Mouse (Mus musculus) forelimb bud, embryonic 11.5 days (tissue): ENCODE data around the gene Anapc15.

Source experiments
- DNase-seq: peaks from one replicate; pipeline ENCODE4 v3.0.0-alpha.2; 2012; ENCODE audit warnings: low read depth, low spot score

Gene Anapc15

GRCm38 (mm10) chr7:101863415-101863814 lies at the start of gene Anapc15:
Gene Anapc15 (plus strand): TSS chr7:101863715.
- no peak for DNase-seq

- DNase-seq = no peak
Measured at GRCm38 (mm10) chr7:101817861-101818401, 45.6 kb upstream of the Anapc15 start, which contains the start of gene Phox2a. Gene Phox2a (plus strand): TSS chr7:101818313.

- DNase-seq = no peak
Measured at GRCm38 (mm10) chr7:101820295-101821030, 43.1 kb upstream of the Anapc15 start.

GRCm38 (mm10) chr7:101821571-101822501 lies 41.7 kb upstream of the Anapc15 start:
- peak; percentile 87 for DNase-seq

GRCm38 (mm10) chr7:101822836-101823757 lies 40.4 kb upstream of the Anapc15 start:
- peak; percentile 37 for DNase-seq

- DNase-seq = no peak
Measured at GRCm38 (mm10) chr7:101823758-101824630, 39.5 kb upstream of the Anapc15 start.

GRCm38 (mm10) chr7:101830373-101830772 lies 33.1 kb upstream of the Anapc15 start:
- no peak for DNase-seq

GRCm38 (mm10) chr7:101831437-101831836 lies 32.1 kb upstream of the Anapc15 start:
- DNase-seq = no peak

- no peak for DNase-seq
Measured at GRCm38 (mm10) chr7:101832372-101832771, 31.1 kb upstream of the Anapc15 start.

- DNase-seq = no peak
Measured at GRCm38 (mm10) chr7:101833352-101833751, 30.2 kb upstream of the Anapc15 start.

GRCm38 (mm10) chr7:101833916-101834584 lies 29.5 kb upstream of the Anapc15 start:
- DNase-seq = no peak

- no peak for DNase-seq
Measured at GRCm38 (mm10) chr7:101834903-101835302, 28.6 kb upstream of the Anapc15 start.

- no peak for DNase-seq
Measured at GRCm38 (mm10) chr7:101835457-101836109, 27.9 kb upstream of the Anapc15 start.

GRCm38 (mm10) chr7:101836271-101837153 lies 27.0 kb upstream of the Anapc15 start:
- peak; percentile 55 for DNase-seq

GRCm38 (mm10) chr7:101837154-101837605 lies 26.3 kb upstream of the Anapc15 start:
- DNase-seq = no peak

- DNase-seq = peak; percentile 87
Measured at GRCm38 (mm10) chr7:101837606-101838471, 25.7 kb upstream of the Anapc15 start, which contains the start of gene Inppl1. Gene Inppl1 (minus strand): TSS chr7:101838229.

- DNase-seq = no peak
Measured at GRCm38 (mm10) chr7:101844186-101844585, 19.3 kb upstream of the Anapc15 start.
